Mouse (Mus musculus): ENCODE data around the gene Tmem159. TPM values are rescaled to one million over a fixed set of nuclear protein-coding genes. Genes with fewer than 3 reads are reported as not detected.

The Tmem159 gene
- total and polyA plus RNA-seq, 3 experiments, result not detected

GRCm38 (mm10) chr7:120106356-120106755 lies 4.2 kb downstream of the Tmem159 start:
- no peaks in the 10 kb centered on the region for H3K27me3 ChIP-seq (ENCODE audit: control insufficient read depth in 1 of 2, insufficient read depth in 2 of 2, low read length in 2 of 2)
- H3K9me3 ChIP-seq (replicated peaks; ENCODE audit: insufficient read depth, low read length), result no peaks in the 10 kb centered on the region
- H3K27ac ChIP-seq (ENCODE audit: control insufficient read depth, low read depth, low read length), result no peak overlapping the region
- no peak for DNase-seq (ENCODE audit: low read depth, low spot score)
- no peaks in the 10 kb centered on the region for H3K79me2 ChIP-seq (ENCODE audit: control insufficient read depth, insufficient read depth, low read length, poor library complexity)
- H3K4me3 ChIP-seq (ENCODE audit: control insufficient read depth in 1 of 2, insufficient read depth in 1 of 2, low read depth in 2 of 2, low read length in 2 of 2), result no peak overlapping the region
- no peaks in the 10 kb centered on the region for H3K36me3 ChIP-seq (ENCODE audit: control insufficient read depth in 1 of 2, insufficient read depth in 2 of 2, low read length in 2 of 2)
- TF ChIP-seq RAD21 (IDR thresholded peaks at IDR 0.05; ENCODE audit: low read depth, low read length) (no peak), MAZ (IDR thresholded peaks at IDR 0.05; ENCODE audit: low read depth, low read length) (no peak), POLR2AphosphoS5 (IDR thresholded peaks at IDR 0.05; ENCODE audit: borderline replicate concordance, low read depth, low read length) (no peak), CTCF (IDR thresholded peaks at IDR 0.05 in 2 of 3, conservative IDR thresholded peaks at IDR 0.05 in 1 of 3; ENCODE audit: control insufficient read depth in 1 of 3, insufficient read depth in 1 of 3, low read depth in 2 of 3, low read length in 3 of 3, poor library complexity in 1 of 3, severe bottlenecking in 1 of 3) (no peak), MEF2A (IDR thresholded peaks at IDR 0.05; ENCODE audit: extremely low read depth, insufficient replicate concordance, low read depth, low read length, poor library complexity, severe bottlenecking) (no peak), POLR2A (IDR thresholded peaks at IDR 0.05; ENCODE audit: control insufficient read depth in 1 of 2, insufficient read depth in 1 of 2, low read depth in 1 of 2, low read length in 2 of 2, poor library complexity in 1 of 2) (no peak), ZNF384 (IDR thresholded peaks at IDR 0.05; ENCODE audit: low read depth, low read length) (no peak), BHLHE40 (IDR thresholded peaks at IDR 0.05; ENCODE audit: borderline replicate concordance, low read depth, low read length) (no peak), MAFK (IDR thresholded peaks at IDR 0.05; ENCODE audit: borderline replicate concordance, low read depth, low read length) (no peak), MAX (IDR thresholded peaks at IDR 0.05; ENCODE audit: low read length) (no peak)
- H3K9ac ChIP-seq (ENCODE audit: control insufficient read depth, low read depth, low read length, poor library complexity, severe bottlenecking), result no peak overlapping the region
- no peaks in the 10 kb centered on the region for H3K4me1 ChIP-seq (ENCODE audit: control insufficient read depth in 1 of 2, insufficient read depth in 2 of 2, low read length in 2 of 2)

DNA sequence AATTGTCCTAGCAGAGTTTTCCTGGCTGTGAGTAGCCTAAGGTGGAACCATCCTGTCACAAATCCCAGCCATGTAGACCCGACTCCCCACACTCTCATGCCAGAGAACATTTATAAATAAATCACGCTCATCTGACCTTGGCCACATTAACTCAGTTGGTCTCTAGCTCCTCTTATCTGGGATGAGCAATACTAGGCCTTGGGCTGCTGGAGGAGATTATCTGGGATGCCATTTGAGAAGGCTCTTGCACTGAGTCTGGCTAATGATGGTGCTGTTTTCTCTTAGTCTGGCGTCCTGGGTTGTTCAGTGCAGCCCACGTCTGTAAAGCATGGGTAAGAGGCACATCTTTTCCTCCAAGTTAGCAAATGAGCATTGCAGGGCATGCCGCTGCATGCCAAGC lies 7.5 kb downstream of the Tmem159 start:
- no peak for DNase-seq (ENCODE audit: low read depth, low spot score)
- Histone ChIP-seq H3K79me2 (ENCODE audit: control insufficient read depth, insufficient read depth, low read length, poor library complexity) (no peaks in the 10 kb centered on the region), H3K27ac (ENCODE audit: control insufficient read depth, low read depth, low read length) (no peak overlapping the region), H3K9ac (ENCODE audit: control insufficient read depth, low read depth, low read length, poor library complexity, severe bottlenecking) (no peak overlapping the region), H3K9me3 (replicated peaks; ENCODE audit: insufficient read depth, low read length) (no peaks in the 10 kb centered on the region), H3K4me1 (ENCODE audit: control insufficient read depth in 1 of 2, insufficient read depth in 2 of 2, low read length in 2 of 2) (no peaks in the 10 kb centered on the region), H3K36me3 (ENCODE audit: control insufficient read depth in 1 of 2, insufficient read depth in 2 of 2, low read length in 2 of 2) (no peaks in the 10 kb centered on the region), H3K4me3 (ENCODE audit: control insufficient read depth in 1 of 2, insufficient read depth in 1 of 2, low read depth in 2 of 2, low read length in 2 of 2) (no peak overlapping the region), H3K27me3 (ENCODE audit: control insufficient read depth in 1 of 2, insufficient read depth in 2 of 2, low read length in 2 of 2) (no peaks in the 10 kb centered on the region)
- TF ChIP-seq JUND (IDR thresholded peaks at IDR 0.05; ENCODE audit: low read depth, low read length) (no peak), POLR2AphosphoS2 (IDR thresholded peaks at IDR 0.05; ENCODE audit: low read length) (no peak), MYC (IDR thresholded peaks at IDR 0.05; ENCODE audit: low read depth, low read length) (no peak), KAT2A (conservative IDR thresholded peaks at IDR 0.05; ENCODE audit: low read depth, low read length) (no peak), MAX (IDR thresholded peaks at IDR 0.05; ENCODE audit: low read length) (no peak), RCOR1 (IDR thresholded peaks at IDR 0.05; ENCODE audit: low read depth, low read length) (no peak), CHD1 (IDR thresholded peaks at IDR 0.05; ENCODE audit: low read depth, low read length) (no peak), TAL1 (IDR thresholded peaks at IDR 0.05; ENCODE audit: low read length) (no peak), RAD21 (IDR thresholded peaks at IDR 0.05; ENCODE audit: low read depth, low read length) (no peak), MXI1 (IDR thresholded peaks at IDR 0.05; ENCODE audit: low read depth, low read length) (no peak), ELF1 (IDR thresholded peaks at IDR 0.05; ENCODE audit: low read depth, low read length) (no peak)
